Mouse (Mus musculus): ENCODE measurements around the gene Comt.

Comt gene

DNA sequence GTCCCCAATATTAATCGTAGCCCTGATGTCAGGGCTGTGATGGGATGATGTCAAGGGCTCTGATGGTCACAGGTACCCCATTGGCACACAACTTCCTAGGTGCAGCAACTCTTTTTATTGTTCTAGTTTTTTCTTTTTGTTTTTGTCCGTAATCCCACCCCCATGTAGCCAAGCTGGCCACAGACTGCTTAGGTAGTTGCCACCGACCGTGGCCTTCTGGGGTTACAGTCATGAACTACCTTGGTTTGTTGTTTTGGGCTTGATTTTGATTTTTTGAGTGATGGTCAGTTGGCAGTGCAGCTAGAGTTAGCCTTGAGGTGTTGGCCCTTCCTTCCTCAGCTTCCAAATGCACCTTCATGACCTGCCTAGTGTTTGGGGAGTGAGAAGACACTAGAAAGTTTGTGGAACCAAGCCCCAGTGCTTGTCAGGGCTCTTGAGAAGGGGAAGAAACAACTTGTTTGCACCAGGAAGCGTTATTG is at the start of gene Comt:
TSS of gene Comt (minus strand) at position 51 of the 479 bp plus-strand sequence.
- DNase-seq (ENCODE audit: low read depth, low spot score) = no peak

DNA sequence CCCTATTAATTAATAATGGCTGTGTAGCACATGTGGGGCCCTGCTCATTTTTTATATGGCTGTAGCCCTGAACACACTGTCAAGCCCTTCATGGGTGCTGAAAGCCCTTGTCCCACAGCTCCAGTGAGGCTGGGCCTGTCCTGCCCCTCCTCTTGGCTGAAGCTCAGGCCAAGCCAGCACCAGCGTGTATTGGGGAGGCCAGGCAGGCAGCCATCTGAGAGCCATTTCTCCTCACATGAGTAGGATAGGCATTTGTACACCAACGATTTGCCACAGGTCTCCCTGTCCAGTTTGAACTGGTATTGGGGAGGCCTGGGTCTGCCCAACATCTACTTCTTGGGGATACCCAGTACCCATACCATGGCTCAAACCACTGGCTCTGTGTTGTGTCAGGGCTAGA is 47.4 kb upstream of the Comt start:
- no peak for DNase-seq (ENCODE audit: low read depth, low spot score)

DNA sequence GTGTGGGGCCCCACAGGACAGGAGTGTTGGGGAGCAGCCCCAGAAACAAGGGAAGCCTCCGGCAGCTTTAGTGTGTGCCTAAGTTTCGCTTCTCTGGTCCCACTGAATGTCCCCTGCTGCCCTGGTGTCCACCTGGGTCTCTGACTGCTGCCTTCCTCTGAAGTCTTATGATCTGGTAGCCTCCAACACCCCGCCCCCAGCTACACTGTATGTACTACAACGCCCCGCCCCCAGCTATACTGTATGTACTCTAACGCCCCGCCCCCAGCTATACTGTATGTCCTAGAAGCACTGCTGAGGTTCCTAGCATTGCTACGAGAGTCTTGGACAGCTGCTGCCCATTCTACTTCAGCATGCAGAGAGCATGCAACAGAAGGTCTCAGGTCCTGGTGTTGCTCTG is 46.3 kb upstream of the Comt start:
- DNase-seq (ENCODE audit: low read depth, low spot score) = peak; percentile 46

DNA sequence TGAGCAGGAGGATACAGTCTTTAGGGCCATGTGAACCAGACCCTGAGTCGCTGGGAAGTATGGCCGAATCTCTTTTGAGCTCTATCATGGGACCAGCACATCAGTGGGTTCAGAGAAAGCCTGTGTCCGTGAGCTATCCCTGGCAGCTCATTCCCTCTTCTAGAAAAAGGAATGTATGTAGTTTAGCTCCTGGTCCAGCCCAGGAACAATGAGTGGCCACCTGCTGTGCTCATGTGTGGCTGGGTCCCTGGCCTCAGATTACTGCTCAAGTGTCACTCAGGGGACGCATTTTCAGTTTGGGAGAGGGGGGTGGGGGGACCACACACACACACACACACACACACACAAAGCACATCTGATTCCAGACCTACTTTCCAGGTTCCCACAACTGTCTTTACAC is 45.8 kb upstream of the Comt start:
- peak; percentile 35 for DNase-seq (ENCODE audit: low read depth, low spot score)

DNA sequence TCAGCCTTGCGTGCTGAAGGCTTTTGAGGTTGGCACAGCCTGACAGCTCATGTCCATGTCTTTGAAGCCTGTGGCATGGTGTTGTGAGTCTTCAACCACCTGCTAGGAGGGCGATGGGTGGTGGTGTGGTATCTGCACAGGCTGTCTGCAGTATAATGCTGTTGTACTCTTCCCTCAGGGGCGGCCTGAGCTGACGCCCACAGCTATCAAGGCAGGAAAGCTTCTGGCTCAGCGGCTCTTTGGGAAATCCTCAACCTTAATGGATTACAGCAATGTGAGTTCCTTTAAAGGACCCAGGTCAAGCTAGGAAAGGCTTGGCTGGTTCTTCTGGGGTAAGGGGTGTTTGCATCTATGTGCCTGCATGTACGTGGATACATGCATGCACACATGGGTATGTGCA is 45.3 kb upstream of the Comt start:
- no peak for DNase-seq (ENCODE audit: low read depth, low spot score)

DNA sequence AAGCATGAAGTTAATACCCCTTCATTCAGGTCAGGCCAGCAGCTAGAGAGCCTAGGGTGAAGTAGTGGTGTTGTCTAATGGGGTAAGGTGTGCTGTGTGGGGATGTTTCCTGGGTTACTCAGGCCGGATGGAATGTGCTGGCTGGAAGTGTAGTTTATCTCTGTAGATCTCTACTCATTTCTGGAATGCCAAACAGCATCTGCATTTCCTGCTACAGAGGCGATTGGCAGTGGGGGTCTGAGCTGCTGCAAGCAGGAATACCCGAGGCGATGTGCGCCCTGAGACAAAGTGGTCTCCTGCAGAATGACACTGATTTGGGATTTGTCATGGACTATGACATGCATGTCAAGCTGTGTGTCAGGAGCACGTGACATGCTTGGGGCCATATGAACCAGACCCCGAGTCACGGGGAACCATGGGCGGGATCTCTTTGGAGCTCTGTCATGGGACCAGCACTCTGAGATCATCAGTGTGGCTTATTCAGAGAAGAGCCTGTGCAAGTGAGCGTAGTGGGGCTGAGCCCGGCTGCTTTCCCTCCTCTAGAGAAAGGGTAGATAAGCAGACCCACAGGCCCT is 44.8 kb upstream of the Comt start:
- DNase-seq (ENCODE audit: low read depth, low spot score) = peak; percentile 79

DNA sequence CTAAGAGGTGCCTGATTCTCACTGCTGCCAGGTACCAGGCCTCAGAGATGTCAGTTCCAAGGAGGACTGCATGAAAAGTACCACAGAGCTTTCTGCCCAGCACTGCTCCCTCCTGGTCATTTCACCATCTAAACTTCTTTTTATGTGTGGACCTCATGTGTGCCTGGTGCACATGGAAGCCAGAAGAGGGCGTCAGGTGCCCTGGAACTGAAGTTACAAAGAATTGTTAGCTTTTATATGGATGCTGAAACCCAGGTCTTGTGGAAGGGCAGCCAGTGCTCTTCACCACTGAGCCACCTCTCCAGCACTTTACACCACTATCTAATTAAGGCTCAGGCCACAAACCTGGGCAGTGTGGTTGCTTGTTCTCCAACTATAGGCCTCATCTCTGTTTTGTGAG is 44.2 kb upstream of the Comt start:
- DNase-seq (ENCODE audit: low read depth, low spot score) = peak; percentile 37

DNA sequence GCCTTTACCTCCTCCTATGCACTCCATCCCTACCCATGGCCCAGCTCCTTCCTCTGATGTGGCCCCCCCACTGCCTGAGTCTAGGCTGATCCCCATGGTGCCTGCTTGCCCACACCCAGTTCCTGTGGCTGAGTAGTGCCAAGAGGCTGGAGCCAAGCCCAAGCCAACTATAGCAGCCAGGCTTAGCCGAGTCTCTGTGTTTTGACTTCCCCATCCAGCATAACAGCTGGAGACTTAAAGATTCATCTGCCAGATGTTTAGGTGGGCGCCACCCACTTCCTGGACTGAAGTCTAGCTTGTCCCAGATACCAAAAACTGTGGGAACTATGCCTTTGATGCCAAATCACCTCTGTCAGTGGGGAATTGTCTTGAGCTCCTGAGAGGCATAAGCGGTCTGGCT is 37.6 kb upstream of the Comt start:
- DNase-seq (ENCODE audit: low read depth, low spot score) = no peak

DNA sequence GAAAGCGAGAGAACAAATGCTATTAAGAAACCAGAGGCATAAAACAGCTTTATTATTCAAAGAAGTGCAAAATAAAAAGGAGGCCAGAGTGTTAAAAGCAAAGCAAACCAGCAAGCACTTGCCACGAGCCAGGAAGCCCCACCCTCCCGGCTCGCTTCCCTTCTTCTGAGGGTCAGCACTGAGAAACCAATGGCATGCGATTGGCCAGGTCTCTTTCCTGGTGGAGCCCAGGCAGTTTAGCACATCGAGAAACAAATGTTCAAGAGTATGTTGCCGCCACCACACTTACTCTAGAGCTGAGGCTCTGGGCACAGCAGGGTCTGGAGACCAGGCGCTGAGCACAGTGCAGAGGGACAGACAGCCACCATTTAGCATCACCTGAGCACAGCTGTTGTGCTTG is 35.9 kb upstream of the Comt start:
- DNase-seq (ENCODE audit: low read depth, low spot score) = no peak

DNA sequence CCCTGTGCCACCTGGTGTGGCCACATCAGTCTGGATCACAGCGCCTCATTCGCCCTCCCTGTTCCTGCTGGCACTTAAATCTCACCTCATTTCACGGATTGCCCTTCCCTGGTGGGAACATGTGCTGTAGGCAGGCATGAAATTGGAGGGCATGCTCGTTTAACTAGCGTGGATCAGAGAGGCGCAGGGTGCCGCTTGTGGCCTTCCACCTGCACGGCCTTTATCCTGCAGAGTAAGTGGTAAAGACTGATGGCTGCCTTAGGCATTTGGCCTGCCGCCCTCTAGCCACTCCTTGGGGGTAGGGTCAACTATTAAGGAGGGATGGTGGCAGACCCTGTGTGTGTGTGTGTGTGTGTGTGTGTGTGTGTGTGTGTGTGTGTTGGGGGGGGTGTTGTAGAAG is 35.4 kb upstream of the Comt start:
- no peak for DNase-seq (ENCODE audit: low read depth, low spot score)

DNA sequence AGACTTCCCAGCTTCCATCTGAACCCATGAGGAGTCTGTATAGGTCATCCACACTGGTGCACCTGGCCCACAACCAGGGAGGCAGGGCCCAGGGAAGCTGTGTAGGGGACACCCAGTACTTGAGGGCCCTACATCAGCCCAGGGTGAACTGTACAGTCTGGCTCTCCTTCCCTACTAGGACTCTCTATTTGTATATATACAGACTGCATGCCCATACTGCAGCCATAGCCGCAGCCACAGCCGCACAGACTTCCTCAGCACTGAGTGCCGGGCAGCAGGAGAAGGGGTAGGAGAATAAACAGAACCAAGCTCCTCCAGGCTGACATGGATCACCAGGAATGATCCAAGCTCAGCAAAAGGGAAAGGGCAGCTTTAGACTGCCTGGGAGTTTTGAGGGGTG is 34.2 kb upstream of the Comt start:
- DNase-seq (ENCODE audit: low read depth, low spot score) = no peak

DNA sequence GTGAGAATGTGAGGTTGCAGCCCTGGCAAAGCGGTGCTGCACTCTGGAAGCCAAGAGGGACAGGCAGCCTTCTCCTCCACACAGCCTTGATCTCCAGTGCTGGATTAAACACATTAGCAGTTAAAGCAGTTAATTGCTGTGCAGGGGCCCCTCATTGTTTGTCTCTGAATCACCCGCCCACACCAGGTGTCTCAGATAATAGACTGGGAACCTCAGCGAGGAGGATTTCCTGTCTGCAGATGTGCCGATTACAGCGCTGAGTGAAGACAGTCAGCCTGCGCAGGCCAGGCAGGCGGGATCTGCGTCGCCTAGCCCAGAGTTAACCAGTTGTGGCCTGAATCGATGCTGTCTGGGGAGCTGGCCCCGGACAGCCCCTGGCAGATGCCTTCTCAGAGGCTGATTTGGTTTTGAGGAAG is 33.3 kb upstream of the Comt start:
- peak; percentile 92 for DNase-seq (ENCODE audit: low read depth, low spot score)

DNA sequence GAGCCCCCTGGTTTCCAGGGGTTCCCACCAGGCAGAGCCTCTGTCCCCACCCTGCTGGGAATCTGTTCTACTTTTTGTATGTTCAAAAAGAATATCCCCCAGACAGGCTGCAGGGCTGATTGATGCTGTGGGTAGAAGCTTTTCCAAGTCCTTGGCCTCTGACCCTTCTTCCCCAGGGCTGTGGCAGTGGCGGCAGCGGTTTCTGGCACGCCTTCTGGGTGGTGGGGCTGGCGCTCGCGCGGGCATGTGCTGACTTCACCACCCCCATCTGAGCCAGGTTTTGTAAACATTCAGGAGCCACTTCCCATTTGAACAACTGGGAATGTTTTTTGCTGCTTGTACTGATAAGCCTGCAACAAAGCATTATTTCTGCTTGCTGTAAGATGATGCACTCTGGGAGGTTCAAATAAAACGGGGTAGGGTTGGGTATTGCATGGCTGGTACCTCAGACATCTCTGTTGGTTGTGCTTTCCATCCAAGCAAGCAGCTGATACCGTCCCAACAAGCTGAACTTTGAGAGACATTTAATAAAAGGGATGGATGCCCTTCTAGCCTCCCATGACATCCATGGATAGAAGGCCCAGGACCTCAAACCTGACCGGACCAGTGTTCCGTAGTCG is 32.8 kb upstream of the Comt start:
- DNase-seq (ENCODE audit: low read depth, low spot score) = no peak

DNA sequence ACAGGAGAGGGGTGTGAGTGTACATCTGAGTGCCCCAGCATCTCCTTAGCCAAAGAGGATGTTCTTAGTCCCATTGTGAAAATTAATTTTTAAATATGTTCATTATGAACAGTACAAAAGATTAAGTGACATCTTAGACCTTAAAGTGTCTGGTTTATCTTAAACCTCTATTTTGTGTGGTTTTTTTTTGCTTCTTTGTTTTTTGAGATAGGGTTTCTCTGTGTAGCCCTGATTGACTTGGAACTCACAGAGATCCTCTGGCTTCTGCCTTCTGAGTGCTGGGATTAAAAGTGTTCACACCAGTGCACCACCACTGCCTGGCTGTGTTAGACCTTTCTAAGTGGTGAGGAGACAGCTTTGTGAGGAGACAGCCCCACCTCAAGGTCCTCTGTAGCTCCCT is 32.0 kb upstream of the Comt start:
- no peak for DNase-seq (ENCODE audit: low read depth, low spot score)

DNA sequence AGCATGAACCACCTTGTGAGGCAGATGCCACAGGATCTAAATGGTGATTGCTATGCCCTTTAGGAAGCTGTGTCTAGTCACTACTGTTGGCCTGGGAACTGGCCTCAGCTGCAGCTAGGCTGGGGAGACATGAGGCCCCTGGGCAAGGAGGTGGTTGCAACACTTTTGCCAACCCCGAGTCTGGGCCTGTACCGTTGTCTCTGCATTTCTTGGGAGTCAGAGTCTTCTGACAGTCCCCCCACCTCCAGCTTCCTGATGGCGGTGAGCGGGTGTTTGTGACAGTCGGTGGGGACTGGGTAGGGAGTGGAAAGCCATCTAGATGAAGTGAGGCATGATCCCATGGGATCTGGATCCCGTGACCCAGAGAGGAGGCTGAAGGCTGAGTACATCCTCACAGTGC is 28.8 kb upstream of the Comt start:
- no peak for DNase-seq (ENCODE audit: low read depth, low spot score)

DNA sequence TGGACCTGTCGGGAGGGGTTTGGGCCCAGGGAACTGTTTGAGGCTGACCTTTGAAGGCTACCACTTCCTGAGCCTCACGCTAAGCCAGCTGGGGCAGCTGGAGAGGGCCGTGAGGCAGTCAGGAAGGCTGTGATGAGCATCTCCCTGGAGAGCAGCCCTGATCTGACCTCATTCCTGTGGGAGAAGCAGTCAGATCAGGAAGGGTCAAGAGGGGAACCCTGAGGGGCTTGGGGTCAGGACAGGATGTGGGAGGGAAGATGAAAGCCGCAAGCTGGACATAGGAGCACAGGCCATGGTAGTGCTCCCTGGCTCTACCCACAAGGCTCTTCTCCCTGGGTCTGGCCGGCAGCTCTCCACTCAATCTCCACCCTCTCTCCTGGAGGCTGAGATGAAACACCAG is 27.2 kb upstream of the Comt start:
- no peak for DNase-seq (ENCODE audit: low read depth, low spot score)

DNA sequence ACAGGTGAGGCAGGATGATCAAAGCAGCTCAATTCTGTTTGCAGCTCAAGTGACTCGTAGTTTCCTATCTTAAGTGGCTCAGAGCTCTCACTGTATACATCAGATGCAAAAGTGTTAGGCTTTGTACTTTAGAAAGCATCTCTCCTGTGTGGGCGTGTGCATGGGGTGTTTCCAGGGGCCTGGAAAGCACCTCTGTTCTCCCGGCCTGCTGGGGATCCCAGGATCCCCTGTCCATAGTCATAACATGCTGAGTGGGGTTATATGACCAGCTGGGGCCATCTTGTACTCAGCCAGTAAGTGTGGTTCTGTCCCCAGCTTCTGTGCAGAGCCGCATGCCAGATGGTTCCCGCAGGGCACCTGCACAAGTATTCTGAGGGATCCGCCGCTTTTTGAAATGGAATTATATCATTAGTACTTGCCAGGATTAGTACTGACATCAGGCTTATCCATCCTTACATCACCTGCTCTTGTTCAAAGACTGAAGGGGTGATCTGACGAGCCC is 25.8 kb upstream of the Comt start:
- DNase-seq (ENCODE audit: low read depth, low spot score) = no peak

DNA sequence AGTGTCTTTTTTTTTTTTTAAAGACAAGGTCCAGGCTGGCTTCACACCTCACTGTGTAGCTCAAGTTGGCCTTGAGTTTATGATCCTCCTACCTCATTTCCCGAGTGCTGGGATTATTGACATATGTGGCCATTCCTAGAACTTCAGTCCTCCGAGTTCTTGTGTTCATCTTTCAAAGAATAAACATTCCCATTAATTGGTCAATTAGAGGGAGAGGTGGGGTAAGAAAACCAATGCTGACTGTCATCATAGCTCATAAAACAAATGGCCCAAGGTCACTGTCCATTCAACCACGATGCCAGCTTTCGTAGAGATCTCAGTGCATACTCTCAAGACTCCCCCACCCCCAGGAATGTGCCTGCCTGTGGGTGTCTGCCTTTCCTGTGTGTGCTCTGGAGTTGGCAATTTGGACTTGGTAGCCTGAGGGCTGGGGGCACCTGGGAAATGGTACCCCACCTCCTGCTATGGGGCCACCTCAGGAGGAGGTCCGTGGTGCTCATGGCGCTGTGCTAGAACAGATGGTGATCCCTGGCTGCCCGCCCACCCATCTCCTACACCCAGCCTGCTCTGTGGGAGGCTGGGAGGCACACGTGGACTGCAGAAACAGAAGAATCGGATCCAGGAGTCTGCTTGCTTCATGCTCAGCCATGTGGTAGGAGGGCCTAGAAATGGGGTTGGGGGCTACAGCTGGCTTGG is 25.0 kb upstream of the Comt start:
- no peak for DNase-seq (ENCODE audit: low read depth, low spot score)

DNA sequence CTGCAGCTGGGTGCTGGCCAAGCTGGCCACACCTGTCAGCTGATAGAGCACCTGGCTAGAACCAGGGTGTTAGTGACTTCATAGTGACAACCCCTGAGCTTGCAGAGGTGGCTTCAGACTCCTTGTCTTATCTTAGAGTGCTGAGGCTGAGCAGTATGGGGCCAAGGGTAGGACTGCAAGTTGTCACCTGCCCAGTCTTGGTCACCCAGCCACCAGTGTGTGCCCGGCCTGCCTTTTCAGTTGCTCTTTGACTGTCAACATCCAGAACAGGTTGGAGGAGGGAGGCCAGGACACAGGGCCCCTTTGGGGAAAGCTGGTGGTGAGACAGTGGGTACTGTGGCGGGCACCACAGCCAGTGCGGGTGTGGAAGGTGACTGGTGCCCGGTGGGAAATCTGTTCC is 22.4 kb upstream of the Comt start:
- DNase-seq (ENCODE audit: low read depth, low spot score) = no peak

DNA sequence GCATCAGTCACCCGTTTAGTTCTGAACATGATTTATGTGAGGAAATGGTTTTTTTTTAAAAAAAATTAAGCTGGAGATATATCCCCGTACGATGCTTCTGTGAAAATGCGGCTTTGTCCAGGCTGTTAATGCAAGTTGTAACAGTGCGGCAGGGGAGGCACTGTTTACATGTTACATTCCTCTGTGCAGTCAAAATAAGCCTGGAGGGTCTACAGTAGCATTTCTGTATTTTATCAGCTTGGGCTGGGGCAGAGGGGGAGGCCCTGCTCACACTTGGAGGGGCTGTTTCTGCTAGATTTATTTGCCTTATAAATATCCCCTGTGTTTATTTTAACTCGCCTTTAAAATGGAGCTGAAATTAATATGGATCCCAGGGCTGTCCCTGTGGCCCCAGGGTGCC is 21.5 kb upstream of the Comt start:
- DNase-seq (ENCODE audit: low read depth, low spot score) = no peak

DNA sequence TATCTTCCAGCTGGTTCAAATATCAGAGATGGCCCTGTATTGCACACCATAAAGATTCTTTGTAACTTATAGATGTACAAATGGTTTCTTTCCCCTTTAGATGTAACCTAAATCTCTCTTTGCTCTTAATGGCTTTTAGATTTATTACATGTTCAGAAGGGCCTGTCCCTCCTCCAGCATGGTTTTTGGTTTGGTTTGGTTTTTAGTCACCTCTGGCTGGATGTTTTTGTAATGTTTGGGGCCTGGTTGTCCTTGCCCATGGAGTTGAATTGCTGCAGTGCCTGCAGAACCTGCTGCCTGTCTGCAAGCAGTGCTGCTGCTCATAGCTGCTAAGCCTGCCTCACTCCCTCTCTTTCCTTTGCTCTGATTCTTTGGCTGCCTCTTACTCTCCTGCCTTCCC is 20.6 kb upstream of the Comt start:
- DNase-seq (ENCODE audit: low read depth, low spot score) = no peak

DNA sequence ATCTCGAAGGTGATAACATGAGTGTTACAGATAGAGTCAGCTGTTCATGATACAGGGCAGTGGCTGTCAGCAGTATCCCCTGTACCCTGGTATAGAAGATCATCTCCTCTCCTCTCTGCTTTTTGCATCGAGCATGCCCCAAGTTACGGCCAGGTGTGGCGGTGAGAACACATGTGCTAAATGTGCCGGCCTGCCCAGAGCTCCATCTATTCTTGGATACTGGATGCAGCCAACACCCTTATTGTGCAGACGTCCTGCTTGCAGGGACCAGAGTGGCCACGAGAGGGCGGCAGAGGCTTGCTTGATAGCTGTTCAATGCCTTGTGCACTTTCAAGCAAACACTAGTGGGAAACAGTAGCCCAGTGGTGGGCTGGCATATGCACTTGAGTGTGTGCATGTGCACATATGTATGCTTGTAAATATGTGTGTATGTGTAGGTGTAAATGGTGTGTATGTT is 16.8 kb upstream of the Comt start:
- DNase-seq (ENCODE audit: low read depth, low spot score) = peak; percentile 81

DNA sequence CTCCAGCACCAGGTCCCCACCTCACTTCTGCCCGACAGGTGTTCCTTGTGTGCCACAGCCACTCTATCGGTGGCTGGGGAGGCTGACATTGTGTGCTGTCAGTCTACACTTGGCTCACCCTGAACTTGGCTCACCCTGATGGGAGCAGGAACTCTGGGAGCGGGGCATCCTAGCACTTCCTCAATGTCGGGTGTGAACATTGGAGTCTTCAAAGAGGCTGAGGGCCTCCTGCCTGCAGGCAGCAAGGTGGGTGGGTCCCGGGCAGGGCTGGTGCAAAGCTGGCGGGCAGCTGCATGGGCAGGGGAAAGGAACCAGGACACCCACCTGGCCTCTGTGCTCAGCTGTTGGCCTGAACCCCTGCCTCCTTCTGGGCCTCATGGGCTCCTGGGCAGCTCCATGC is 9.5 kb upstream of the Comt start:
- no peak for DNase-seq (ENCODE audit: low read depth, low spot score)

All from R1 (cell line).